Comparison of ENCODE assay signal across 8 mouse cellular contexts in the genomic region with DNA sequence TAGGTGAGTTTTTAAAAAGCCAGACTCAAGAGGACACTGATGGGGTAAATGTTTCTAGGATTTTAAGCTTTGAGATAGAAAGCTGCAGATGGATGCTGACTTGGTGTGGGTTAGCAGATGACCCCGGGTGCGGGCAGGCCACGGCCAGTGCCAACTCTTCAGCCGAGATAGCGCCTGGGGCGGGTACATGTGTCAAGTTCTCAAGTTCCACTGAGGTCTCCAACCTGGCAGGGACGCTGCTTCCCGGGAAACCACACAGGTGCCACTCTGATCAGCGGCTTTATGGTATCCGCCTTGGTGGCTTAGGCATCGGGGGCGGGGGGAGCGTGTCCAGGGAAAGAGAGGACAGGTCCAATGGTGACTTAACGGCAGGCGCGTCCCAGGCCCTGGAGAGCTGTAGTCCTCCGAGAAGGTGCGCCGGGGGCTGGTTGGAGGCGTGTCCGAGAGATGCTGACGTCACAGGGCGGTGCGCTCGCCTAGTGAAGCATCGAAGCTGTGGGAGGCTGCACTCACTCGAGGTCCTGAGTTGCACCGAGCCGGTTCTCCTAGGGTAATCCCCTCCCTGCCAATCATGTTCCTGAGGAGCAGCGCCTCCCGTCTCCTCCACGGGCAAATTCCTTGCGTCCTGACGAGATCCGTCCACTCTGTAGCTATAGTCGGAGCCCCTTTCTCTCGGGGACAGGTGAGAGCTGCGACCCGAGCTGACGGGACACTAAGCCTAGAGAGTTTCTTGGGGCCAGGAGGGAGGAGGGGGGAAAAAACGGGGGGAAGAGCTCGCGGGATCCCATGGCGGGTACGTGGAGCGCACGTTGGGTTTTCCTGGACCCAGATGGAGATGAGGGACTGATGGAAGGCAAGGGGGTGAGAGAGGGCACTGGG. TPM values are rescaled to one million over a fixed set of nuclear protein-coding genes. Genes with fewer than 3 reads are reported as not detected.
DNase-seq lines count a peak whose midpoint lies in the region; ATAC-seq and TF ChIP-seq lines count a peak whose summit lies in the region.

A gene (plus strand): TSS at position 479 of the 879 bp plus-strand sequence.

- H3K4me1 ChIP-seq in embryonic facial prominence, embryonic 13.5 days, result peaks cover 16% of the 10 kb centered on the region
- H3K4me1 ChIP-seq in heart, embryonic 11.5 days (ENCODE audit: control insufficient read depth, insufficient read depth, low read length), result peaks cover 6% of the 10 kb centered on the region; the same call in 1 of the 2 replicates
- H3K4me1 ChIP-seq in kidney, embryonic 15.5 days, result peaks cover 25% of the 10 kb centered on the region
- H3K4me1 ChIP-seq in limb, embryonic 14.5 days (ENCODE audit: control insufficient read depth, insufficient read depth, low read length), result no peaks in the 10 kb centered on the region; the same call in 1 of the 2 replicates
- H3K4me1 ChIP-seq in midbrain, embryonic 16.5 days (ENCODE audit: control insufficient read depth, insufficient read depth, low read length), result peaks cover 10% of the 10 kb centered on the region

- no peaks in the 10 kb centered on the region for H3K9me3 ChIP-seq in embryonic facial prominence, embryonic 13.5 days
- H3K9me3 ChIP-seq in heart, embryonic 11.5 days (replicated peaks; ENCODE audit: control insufficient read depth, low read length), result no peaks in the 10 kb centered on the region
- no peaks in the 10 kb centered on the region for H3K9me3 ChIP-seq in kidney, embryonic 15.5 days (replicated peaks)
- H3K9me3 ChIP-seq in limb, embryonic 14.5 days (ENCODE audit: control insufficient read depth, low read length), result no peaks in the 10 kb centered on the region
- no peaks in the 10 kb centered on the region for H3K9me3 ChIP-seq in midbrain, embryonic 16.5 days (replicated peaks; ENCODE audit: control insufficient read depth, low read length, poor library complexity, severe bottlenecking)

- peak within 1 kb of the TSS; percentile 47 for H3K4me3 ChIP-seq in embryonic facial prominence, embryonic 13.5 days
- peak within 1 kb of the TSS; percentile 44 for H3K4me3 ChIP-seq in heart, embryonic 11.5 days (ENCODE audit: low read depth, low read length)
- peak within 1 kb of the TSS; percentile 52 for H3K4me3 ChIP-seq in kidney, embryonic 15.5 days (replicated peaks)
- H3K4me3 ChIP-seq in limb, embryonic 14.5 days (replicated peaks; ENCODE audit: low read length), result peak within 1 kb of the TSS; percentile 49
- peak within 1 kb of the TSS; percentile 54 for H3K4me3 ChIP-seq in midbrain, embryonic 16.5 days (ENCODE audit: low read depth, low read length)

- H3K27me3 ChIP-seq in embryonic facial prominence, embryonic 13.5 days, result peaks cover 42% of the 10 kb centered on the region
- H3K27me3 ChIP-seq in heart, embryonic 11.5 days (ENCODE audit: control insufficient read depth, insufficient read depth, low read length), result peaks cover 37% of the 10 kb centered on the region
- H3K27me3 ChIP-seq in kidney, embryonic 15.5 days, result peaks cover 43% of the 10 kb centered on the region
- H3K27me3 ChIP-seq in limb, embryonic 14.5 days (ENCODE audit: control insufficient read depth, insufficient read depth, low read length), result peaks cover 36% of the 10 kb centered on the region
- peaks cover 3% of the 10 kb centered on the region; the same call in 1 of the 2 replicates for H3K27me3 ChIP-seq in midbrain, embryonic 16.5 days (ENCODE audit: control insufficient read depth, insufficient read depth, low read depth, low read length)

- peak within 1 kb of the TSS; percentile 65 for H3K9ac ChIP-seq in embryonic facial prominence, embryonic 13.5 days
- 0 out of 2 replicates have a peak within 1 kb of the TSS, but pooled peaks have one; percentile 34 for H3K9ac ChIP-seq in heart, embryonic 11.5 days (ENCODE audit: low read depth, low read length)
- peak within 1 kb of the TSS; percentile 35; the same call in 1 of the 2 replicates for H3K9ac ChIP-seq in kidney, embryonic 15.5 days
- H3K9ac ChIP-seq in limb, embryonic 14.5 days (ENCODE audit: low read depth, low read length, severe bottlenecking), result peak within 1 kb of the TSS; percentile 48
- peak within 1 kb of the TSS; percentile 59 for H3K9ac ChIP-seq in midbrain, embryonic 16.5 days (ENCODE audit: low read depth, low read length)

- under 1% methylated on average over 47 of the region's 47 CpGs for WGBS in embryonic facial prominence, embryonic 13.5 days
- WGBS in heart, embryonic 11.5 days (ENCODE audit: insufficient replicate concordance), result under 1% methylated on average over 47 of the region's 47 CpGs
- under 1% methylated on average over 47 of the region's 47 CpGs for WGBS in kidney, embryonic 15.5 days
- under 1% methylated on average over 47 of the region's 47 CpGs for WGBS in limb, embryonic 14.5 days
- WGBS in midbrain, embryonic 16.5 days, result under 1% methylated on average over 47 of the region's 47 CpGs

- no peaks in the 10 kb centered on the region for H3K36me3 ChIP-seq in embryonic facial prominence, embryonic 13.5 days
- H3K36me3 ChIP-seq in heart, embryonic 11.5 days (ENCODE audit: control insufficient read depth, insufficient read depth, low read length), result no peaks in the 10 kb centered on the region
- H3K36me3 ChIP-seq in kidney, embryonic 15.5 days, result no peaks in the 10 kb centered on the region
- H3K36me3 ChIP-seq in limb, embryonic 14.5 days (ENCODE audit: control insufficient read depth, insufficient read depth, low read length), result no peaks in the 10 kb centered on the region
- H3K36me3 ChIP-seq in midbrain, embryonic 16.5 days (ENCODE audit: control insufficient read depth, insufficient read depth, low read length), result no peaks in the 10 kb centered on the region

- TF ChIP-seq POLR2A in limb, embryonic 14.5 days (IDR thresholded peaks at IDR 0.05; ENCODE audit: borderline replicate concordance, extremely low read depth, insufficient read depth, insufficient read length), result 0 out of 2 replicates have a peak, but pooled peaks have one; percentile 44

- H3K4me2 ChIP-seq in embryonic facial prominence, embryonic 13.5 days, result peak within 1 kb of the TSS; percentile 98
- H3K4me2 ChIP-seq in heart, embryonic 11.5 days, result peak within 1 kb of the TSS; percentile 87
- H3K4me2 ChIP-seq in kidney, embryonic 15.5 days, result peak within 1 kb of the TSS; percentile 93
- peak within 1 kb of the TSS; percentile 94 for H3K4me2 ChIP-seq in limb, embryonic 14.5 days (replicated peaks; ENCODE audit: low read depth, low read length, severe bottlenecking)
- H3K4me2 ChIP-seq in midbrain, embryonic 16.5 days (ENCODE audit: low read length), result peak within 1 kb of the TSS; percentile 79

- ATAC-seq in embryonic facial prominence, embryonic 13.5 days (ENCODE audit: insufficient number of reproducible peaks, insufficient read depth, low FRiP score, low TSS enrichment, low read depth), result peak; percentile 81; the same call in 1 of the 2 replicates
- ATAC-seq in heart, embryonic 11.5 days (replicated peaks; ENCODE audit: insufficient number of reproducible peaks, low FRiP score, low TSS enrichment), result peak; percentile 74
- peak; percentile 99 for ATAC-seq in kidney, embryonic 15.5 days (replicated peaks; ENCODE audit: low FRiP score)
- peak; percentile 86 for ATAC-seq in limb, embryonic 14.5 days (ENCODE audit: low FRiP score, low read depth)
- peak; percentile 95 for ATAC-seq in midbrain, embryonic 16.5 days

- H3K27ac ChIP-seq in embryonic facial prominence, embryonic 13.5 days, result no peak within 1 kb of the TSS
- H3K27ac ChIP-seq in heart, embryonic 11.5 days (ENCODE audit: low read depth, low read length), result no peak within 1 kb of the TSS
- H3K27ac ChIP-seq in kidney, embryonic 15.5 days, result no peak within 1 kb of the TSS
- no peak within 1 kb of the TSS for H3K27ac ChIP-seq in limb, embryonic 14.5 days (replicated peaks; ENCODE audit: low read depth, low read length)
- no peak within 1 kb of the TSS for H3K27ac ChIP-seq in midbrain, embryonic 16.5 days (ENCODE audit: low read length)

- DNase-seq in heart, adult 11 months, result peak; percentile 90
- no peak for DNase-seq in heart, adult 8-10 months (ENCODE audit: low spot score)
- DNase-seq in limb, embryonic 14.5 days (ENCODE audit: low spot score), result peak; percentile 73
- DNase-seq in spleen, postnatal 10 days (ENCODE audit: low spot score in 2 of 2), result peak; percentile 31 to 79

RNA-seq across cellular contexts. Expression of the gene that starts here (rescaled TPM):
- under 1 TPM in 1 of 4 experiments, not detected in 3; 0.17 TPM for total RNA-seq in heart, adult 8-10 months (2022)
- polyA plus RNA-seq in embryonic facial prominence, embryonic 13.5 days (2015; fragmentation: Nextera tagmentation; extraction: Ambion mirVana), result 4.9 and 6.1 TPM in 2 replicates
- 0.20 and 0.50 TPM in 2 replicates for polyA plus RNA-seq in heart, embryonic 11.5 days (2014; fragmentation: Nextera tagmentation; extraction: Ambion mirVana)
- 13.2 and 14.6 TPM in 2 replicates for polyA plus RNA-seq in kidney, embryonic 15.5 days (2015; fragmentation: Nextera tagmentation; extraction: Ambion mirVana)
- polyA plus RNA-seq in limb, embryonic 14.5 days (2012; rRNA removed), result 0.39 and 0.40 TPM in 2 replicates
- 0.55 and 0.65 TPM in 2 replicates for polyA plus RNA-seq in limb, embryonic 14.5 days (2014; fragmentation: Nextera tagmentation; extraction: Ambion mirVana)
- polyA plus RNA-seq in midbrain, embryonic 16.5 days (2015; fragmentation: Nextera tagmentation; extraction: Ambion mirVana), result 27.4 and 28.4 TPM in 2 replicates

Comparison
In these comparisons a context has a peak if more than half of its experiments do, and no peak if none do; other contexts are left out.
1. Peak in ATAC-seq, H3K4me3 ChIP-seq, H3K9ac ChIP-seq and H3K4me2 ChIP-seq in heart, embryonic 11.5 days; RNA of the gene not detected or under 1 TPM.
2. Peak in DNase-seq, ATAC-seq, H3K4me3 ChIP-seq, H3K9ac ChIP-seq and H3K4me2 ChIP-seq in limb, embryonic 14.5 days; RNA of the gene not detected or under 1 TPM.